Mouse (Mus musculus) kidney, embryonic 14.5 days (tissue): ENCODE results near the gene Klhdc1. TPM values are rescaled to one million over a fixed set of nuclear protein-coding genes. Genes with fewer than 3 reads are reported as not detected.

Experiments
- ATAC-seq: fragments of 200-750 bp; cut with Nextera tagmentation; 2 replicates; pipeline ENCODE4 v1.8.0; 2017; ENCODE audit warnings: moderate number of reproducible peaks, mild to moderate bottlenecking, moderate TSS enrichment, moderate library complexity; ENCODE audit not compliant: low FRiP score, low TSS enrichment
- H3K27ac ChIP-seq: fragments of 300-500 bp; sonication (generic); 2 replicates; pipeline ENCODE4 v1.5.1; 2014; ENCODE audit warnings: low read depth, mild to moderate bottlenecking, low read length, moderate library complexity, mixed read lengths
- H3K27me3 ChIP-seq: fragments of 300-500 bp; sonication (generic); 2 replicates; pipeline ENCODE4 v1.6.1; 2014; ENCODE audit warnings: mild to moderate bottlenecking, low read length; ENCODE audit not compliant: control insufficient read depth, insufficient read depth
- H3K36me3 ChIP-seq: fragments of 300-500 bp; sonication (generic); 2 replicates; pipeline ENCODE4 v1.6.1; 2014; ENCODE audit warnings: low read length, mixed read lengths; ENCODE audit not compliant: control insufficient read depth, insufficient read depth
- H3K4me1 ChIP-seq: fragments of 300-500 bp; sonication (generic); 2 replicates; pipeline ENCODE4 v1.6.1; 2014; ENCODE audit warnings: low read length, mixed read lengths; ENCODE audit not compliant: control insufficient read depth, insufficient read depth
- H3K4me2 ChIP-seq: fragments of 300-500 bp; sonication (generic); replicated peaks from 2 replicates; pipeline ENCODE4 v1.6.1; 2014; ENCODE audit warnings: low read depth, mild to moderate bottlenecking, low read length
- H3K4me3 ChIP-seq: fragments of 300-500 bp; sonication (generic); 2 replicates; pipeline ENCODE4 v1.5.1; 2014; ENCODE audit warnings: mild to moderate bottlenecking, low read length
- H3K9ac ChIP-seq: fragments of 300-500 bp; sonication (generic); 2 replicates; pipeline ENCODE4 v1.6.1; 2014; ENCODE audit warnings: low read depth, mild to moderate bottlenecking, low read length, moderate library complexity
- H3K9me3 ChIP-seq: fragments of 300-500 bp; sonication (generic); 2 replicates; pipeline ENCODE4 v1.6.1; 2016; ENCODE audit warnings: low read length; ENCODE audit not compliant: control insufficient read depth
- WGBS: fragments of 180-500 bp; shearing (Covaris S2); extraction: QIAGEN DNeasy Blood & Tissue Kit; methylation state at CpG from one replicate; pipeline ENCODE4 v1.1.7; 2014; 5-methylcytosine and 5-hydroxymethylcytosine counted together
- polyA plus RNA-seq: library from polyadenylated mRNA; unstranded; fragments of >200 nt; fragmentation: Nextera tagmentation; extraction: Ambion mirVana; gene quantifications from 2 replicates; pipeline ENCODE4 v1.2.1, GENCODE M21; 2014

Gene Klhdc1
- polyA plus RNA-seq, 1 experiment from 2014 or later = 5.7 TPM

DNA sequence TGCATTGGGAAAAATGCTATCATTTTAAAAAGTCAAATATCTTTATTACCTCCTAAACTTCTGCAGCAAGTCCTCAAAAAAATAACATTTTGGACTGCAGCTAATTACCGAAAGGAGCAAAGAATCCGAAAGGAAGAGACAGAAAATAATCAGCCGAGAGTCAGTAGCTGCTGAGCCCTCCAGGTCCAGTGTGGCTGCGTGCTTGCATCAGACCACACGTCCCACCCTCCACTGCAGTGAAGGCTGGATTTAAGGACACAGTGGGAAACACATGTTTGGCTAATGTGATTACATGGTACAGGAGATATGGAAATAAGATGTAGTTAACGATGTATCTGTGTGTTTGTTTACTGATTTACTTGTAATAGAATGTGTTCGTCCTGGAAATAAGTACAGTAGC lies 42.2 kb downstream of the Klhdc1 start:
- Histone ChIP-seq H3K4me2 (no peak overlapping the region), H3K27ac (no peak overlapping the region), H3K27me3 (no peaks in the 10 kb centered on the region), H3K36me3 (no peaks in the 10 kb centered on the region), H3K9ac (no peak overlapping the region), H3K4me3 (no peak overlapping the region), H3K9me3 (no peaks in the 10 kb centered on the region), H3K4me1 (no peaks in the 10 kb centered on the region)
- ATAC-seq = no peak
- 90% methylated on average over 7 of the region's 7 CpGs for WGBS

DNA sequence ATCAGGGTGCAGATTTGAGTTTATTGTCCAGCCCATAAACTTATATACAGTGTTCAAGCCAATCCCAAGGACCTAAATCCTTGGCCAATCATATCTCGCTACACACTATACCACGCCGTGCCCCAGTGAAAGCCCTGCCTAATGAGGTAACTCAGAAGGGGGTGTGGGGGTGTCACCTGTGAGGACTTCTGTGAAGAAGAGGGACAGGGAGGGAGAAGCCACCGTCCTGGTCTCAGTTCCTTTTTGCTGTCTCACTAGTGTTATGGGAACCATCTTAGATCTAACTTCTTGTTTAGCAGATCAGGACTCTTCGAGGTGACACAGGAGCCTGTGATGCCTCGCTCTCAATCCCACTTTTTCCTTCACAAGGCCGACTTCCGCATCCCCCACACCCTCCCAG lies 46.6 kb downstream of the Klhdc1 start:
- Histone ChIP-seq H3K4me1 (no peaks in the 10 kb centered on the region), H3K27me3 (no peaks in the 10 kb centered on the region), H3K9ac (no peak overlapping the region), H3K27ac (no peak overlapping the region), H3K9me3 (no peaks in the 10 kb centered on the region), H3K4me3 (no peak overlapping the region), H3K4me2 (no peak overlapping the region), H3K36me3 (no peaks in the 10 kb centered on the region)
- WGBS = 88% methylated on average over 8 of the region's 8 CpGs
- ATAC-seq = no peak

DNA sequence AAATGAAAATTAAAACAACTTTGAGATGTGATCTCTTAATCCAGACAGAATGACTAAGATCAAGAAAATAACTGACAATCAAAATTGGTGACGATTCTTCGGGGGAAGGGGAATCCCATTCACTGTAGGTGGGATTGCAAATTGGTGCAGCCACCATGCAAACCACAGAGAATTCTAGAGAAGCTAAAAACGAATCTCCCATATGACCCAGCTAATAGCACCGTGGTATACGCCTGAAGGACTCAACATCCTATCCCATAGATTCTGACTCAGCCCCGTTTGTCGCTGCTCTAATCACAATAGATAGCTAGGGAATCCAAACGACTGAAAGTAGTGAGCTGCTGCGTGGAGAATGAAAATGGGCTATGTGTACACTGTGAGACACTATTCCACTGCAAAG lies 47.7 kb downstream of the Klhdc1 start:
- H3K27ac ChIP-seq = no peak overlapping the region
- no peak for ATAC-seq

DNA sequence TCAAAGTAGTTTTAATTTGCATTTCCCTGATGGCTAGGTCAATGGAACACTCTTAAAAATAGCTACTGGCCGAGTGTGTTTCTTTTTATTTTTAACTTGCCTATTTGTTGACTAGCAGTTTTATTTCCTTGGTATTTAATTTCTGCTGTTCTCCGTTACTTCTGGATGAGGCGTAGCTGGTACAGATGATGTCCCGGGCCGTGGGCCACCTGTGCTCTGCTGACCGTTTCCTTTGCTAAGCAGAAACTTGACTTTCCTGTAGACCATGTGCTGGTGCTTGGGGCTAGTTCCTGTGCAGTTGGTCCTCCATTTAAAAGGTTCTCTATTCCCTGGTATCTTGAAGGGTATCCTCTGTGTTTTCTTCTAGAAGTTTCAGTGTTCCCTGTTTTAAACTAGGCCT lies 51.4 kb downstream of the Klhdc1 start:
- ATAC-seq = no peak
- H3K4me2 ChIP-seq = no peak overlapping the region
- no peak overlapping the region for H3K27ac ChIP-seq
- no peak overlapping the region for H3K9ac ChIP-seq
- no peaks in the 10 kb centered on the region for H3K27me3 ChIP-seq
- H3K36me3 ChIP-seq = no peaks in the 10 kb centered on the region
- 92% methylated on average over 6 of the region's 6 CpGs for WGBS
- H3K4me3 ChIP-seq = no peak overlapping the region
- peaks cover 4% of the 10 kb centered on the region; the same call in 1 of the 2 replicates for H3K4me1 ChIP-seq
- H3K9me3 ChIP-seq = no peaks in the 10 kb centered on the region

More for the DNA sequence above, 47.7 kb downstream of the Klhdc1 start:
- no peaks in the 10 kb centered on the region for H3K27me3 ChIP-seq
- WGBS = 79% methylated on average over 9 of the region's 9 CpGs
- H3K4me2 ChIP-seq = no peak overlapping the region
- H3K36me3 ChIP-seq = no peaks in the 10 kb centered on the region
- H3K9ac ChIP-seq = no peak overlapping the region
- H3K9me3 ChIP-seq = no peaks in the 10 kb centered on the region
- H3K4me3 ChIP-seq = no peak overlapping the region
- H3K4me1 ChIP-seq = no peaks in the 10 kb centered on the region

DNA sequence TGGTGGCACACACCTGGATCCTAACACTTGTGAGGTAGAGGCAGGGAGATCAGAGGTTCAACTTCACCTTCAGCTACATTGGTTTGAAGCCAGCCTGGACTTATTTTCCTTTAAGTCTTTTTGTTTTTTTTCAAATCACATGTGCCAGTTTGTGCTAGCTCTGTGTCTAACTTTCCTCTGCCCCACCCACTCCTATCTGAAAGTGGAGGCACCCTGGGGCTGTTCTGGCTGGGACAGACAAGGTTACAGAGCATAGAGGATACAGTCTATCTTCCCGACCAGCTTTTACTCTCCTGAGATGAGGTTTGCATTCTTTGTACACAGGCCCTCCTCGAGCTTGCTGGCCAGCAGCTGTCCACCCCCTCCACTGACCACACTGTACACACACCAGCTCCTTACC lies 52.8 kb downstream of the Klhdc1 start:
- no peak overlapping the region for H3K9ac ChIP-seq
- peaks cover 12% of the 10 kb centered on the region; the same call in 1 of the 2 replicates for H3K4me1 ChIP-seq
- H3K27ac ChIP-seq = no peak overlapping the region
- H3K36me3 ChIP-seq = 0 out of 2 replicates have a peak, but pooled peaks cover 2% of the 10 kb centered on the region
- no peak overlapping the region for H3K4me2 ChIP-seq
- 63% methylated on average over 2 of the region's 2 CpGs for WGBS
- H3K9me3 ChIP-seq = no peaks in the 10 kb centered on the region
- H3K4me3 ChIP-seq = no peak overlapping the region
- ATAC-seq = no peak
- H3K27me3 ChIP-seq = no peaks in the 10 kb centered on the region

DNA sequence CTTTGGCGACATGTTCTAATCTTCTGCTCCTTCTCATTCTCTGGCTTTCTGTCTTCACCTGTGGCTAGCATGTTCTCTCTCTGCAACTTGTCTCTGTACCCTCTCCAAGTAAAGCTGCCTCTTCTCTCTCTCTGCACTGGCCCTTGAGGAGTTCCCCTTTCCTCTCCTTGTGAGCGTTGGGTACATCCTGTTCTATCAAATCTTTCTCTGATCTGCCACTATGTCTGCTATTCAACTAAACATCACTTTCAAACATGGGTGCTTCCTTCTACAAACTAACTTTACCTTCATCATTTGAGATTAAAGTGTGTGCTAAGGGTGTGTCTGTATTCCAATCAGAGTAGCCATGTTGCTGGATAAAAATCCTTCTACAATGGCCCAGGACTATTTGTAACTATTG lies 54.0 kb downstream of the Klhdc1 start:
- H3K4me3 ChIP-seq = no peak overlapping the region
- H3K9ac ChIP-seq = no peak overlapping the region
- H3K36me3 ChIP-seq = 0 out of 2 replicates have a peak, but pooled peaks cover 2% of the 10 kb centered on the region
- ATAC-seq = no peak
- no peaks in the 10 kb centered on the region for H3K27me3 ChIP-seq
- no peaks in the 10 kb centered on the region for H3K9me3 ChIP-seq
- peaks cover 18% of the 10 kb centered on the region; the same call in 1 of the 2 replicates for H3K4me1 ChIP-seq
- no peak overlapping the region for H3K27ac ChIP-seq
- WGBS = 86% methylated on average over 2 of the region's 2 CpGs
- no peak overlapping the region for H3K4me2 ChIP-seq

DNA sequence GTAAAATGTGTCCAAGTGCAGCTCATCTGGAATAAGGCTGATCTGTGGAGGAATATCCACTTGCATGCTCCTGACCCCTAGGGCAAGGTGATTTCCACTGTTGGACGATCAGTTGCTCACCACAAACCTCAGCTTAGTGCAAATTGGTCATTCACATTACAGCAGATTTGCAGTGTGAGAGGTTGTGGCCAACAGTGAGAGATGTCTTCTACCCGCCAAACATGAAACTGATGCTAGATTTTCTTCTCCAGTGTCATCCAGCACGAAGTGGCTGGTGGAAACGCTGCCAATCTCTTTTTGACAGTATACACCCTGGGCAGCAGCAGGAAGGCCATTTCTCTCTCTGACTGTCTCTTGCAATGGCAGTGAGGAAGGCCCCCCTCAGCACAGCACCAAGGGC lies 54.7 kb downstream of the Klhdc1 start:
- peaks cover 18% of the 10 kb centered on the region; the same call in 1 of the 2 replicates for H3K4me1 ChIP-seq
- ATAC-seq = no peak
- H3K36me3 ChIP-seq = peaks cover 8% of the 10 kb centered on the region
- H3K9ac ChIP-seq = peak overlapping the region; percentile 98; the same call in 1 of the 2 replicates
- 62% methylated on average over 4 of the region's 4 CpGs for WGBS
- no peaks in the 10 kb centered on the region for H3K27me3 ChIP-seq
- 0 out of 2 replicates have a peak overlapping the region, but pooled peaks have one; percentile 4 for H3K27ac ChIP-seq
- H3K9me3 ChIP-seq = no peaks in the 10 kb centered on the region
- H3K4me3 ChIP-seq = peak overlapping the region; percentile 97; the same call in 1 of the 2 replicates
- H3K4me2 ChIP-seq = peak overlapping the region; percentile 62

DNA sequence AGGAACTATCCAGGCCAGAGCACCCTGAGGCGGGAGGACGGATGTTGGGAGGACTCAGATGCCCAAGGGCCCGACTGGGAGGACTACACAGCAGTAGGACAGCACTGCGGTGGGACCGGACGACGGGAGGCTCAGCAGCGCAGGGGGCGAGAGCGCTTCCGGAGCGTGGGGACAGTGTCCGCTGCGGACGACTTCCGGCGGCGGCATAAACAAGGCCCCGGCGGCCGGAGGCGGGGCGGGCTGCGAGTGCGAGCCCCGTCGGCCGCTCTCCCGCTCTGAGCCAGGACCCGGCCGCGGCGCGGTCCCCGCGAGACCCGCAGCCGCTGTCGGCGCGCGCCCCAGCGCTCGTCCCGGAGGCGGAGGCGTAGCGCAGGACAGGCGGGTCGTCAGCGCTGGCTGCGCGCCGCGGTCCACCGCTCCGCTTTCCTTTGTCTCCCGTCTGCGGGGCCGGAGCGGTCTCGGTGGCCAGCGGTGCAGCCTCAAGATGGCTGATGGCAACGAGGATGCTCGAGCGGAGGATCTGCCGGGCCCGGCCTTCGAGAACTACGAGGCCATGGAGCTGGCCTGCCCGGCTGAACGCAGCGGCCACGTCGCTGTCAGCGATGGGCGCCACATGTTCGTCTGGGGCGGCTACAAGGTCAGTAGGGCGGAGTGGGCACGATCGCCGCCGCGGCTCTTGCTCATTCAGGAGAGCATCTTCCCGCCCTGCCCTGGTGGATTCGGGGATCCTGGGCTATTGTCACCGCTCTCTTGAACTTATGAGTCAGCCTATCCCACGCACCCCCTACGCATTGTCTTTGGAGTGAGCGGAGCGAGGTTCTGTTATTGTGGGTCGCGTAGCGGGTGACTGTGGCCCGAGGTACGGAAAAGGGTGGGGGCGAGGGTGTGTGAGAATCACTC lies 55.8 kb downstream of the Klhdc1 start, which contains the start of gene Klhdc2:
Gene Klhdc2 (plus strand): TSS at position 171 of the 900 bp plus-strand sequence.
- under 1% methylated on average over 82 of the region's 98 CpGs for WGBS
- Histone ChIP-seq H3K27ac (peak within 1 kb of the TSS; percentile 97), H3K27me3 (no peaks in the 10 kb centered on the region), H3K9me3 (no peaks in the 10 kb centered on the region), H3K36me3 (peaks cover 16% of the 10 kb centered on the region), H3K4me2 (peak within 1 kb of the TSS; percentile 62), H3K9ac (peak within 1 kb of the TSS; percentile 98), H3K4me1 (peaks cover 18% of the 10 kb centered on the region; the same call in 1 of the 2 replicates), H3K4me3 (peak within 1 kb of the TSS; percentile 97)
- ATAC-seq = peak; percentile 96
